Mouse (Mus musculus) G1E (cell line): ENCODE results near the gene Zfp553. TPM values are rescaled to one million over a fixed set of nuclear protein-coding genes. Genes with fewer than 3 reads are reported as not detected.

Experiments used
- ATAC-seq: 2 replicates; pipeline ENCODE4 v1.8.0; 2016; ENCODE audit warnings: mild to moderate bottlenecking; ENCODE audit not compliant: insufficient number of reproducible peaks, poor library complexity, low FRiP score, severe bottlenecking; ENCODE audit errors: extremely low read depth
- DNase-seq: peaks from one replicate; pipeline ENCODE4 v3.0.0; 2012; ENCODE audit warnings: low spot score
- H3K27me3 ChIP-seq: 2 replicates; pipeline ENCODE4 v1.6.1; 2012; ENCODE audit warnings: mild to moderate bottlenecking, low read length, inconsistent platforms; ENCODE audit not compliant: insufficient read depth
- H3K36me3 ChIP-seq: replicated peaks from 2 replicates; pipeline ENCODE3; 2012; ENCODE audit warnings: mild to moderate bottlenecking, inconsistent platforms
- H3K4me1 ChIP-seq: 2 replicates; pipeline ENCODE4 v1.6.1; 2012; ENCODE audit warnings: low read depth, low read length, inconsistent platforms, mixed read lengths; ENCODE audit not compliant: insufficient read depth
- H3K4me3 ChIP-seq: 2 replicates; pipeline ENCODE4 v1.5.1; 2012; ENCODE audit warnings: low read depth, mild to moderate bottlenecking, inconsistent platforms, low read length, moderate library complexity, mixed read lengths
- H3K9me3 ChIP-seq: replicated peaks from 2 replicates; pipeline ENCODE4 v1.6.1; 2012; ENCODE audit warnings: inconsistent platforms
- CTCF ChIP-seq: IDR thresholded peaks from 2 replicates; pipeline ENCODE4 v1.5.1; 2012; ENCODE audit warnings: low read depth, low read length, inconsistent platforms, mixed read lengths
- GATA1 ChIP-seq: IDR thresholded peaks from 2 replicates; pipeline ENCODE4 v1.6.1; 2012; ENCODE audit warnings: borderline replicate concordance, low read length, inconsistent platforms, mixed read lengths
- GATA2 ChIP-seq: IDR thresholded peaks from 2 replicates; pipeline ENCODE4 v1.6.1; 2012; ENCODE audit warnings: low read depth, low read length, inconsistent platforms, borderline replicate concordance
- POLR2AphosphoS5 ChIP-seq: IDR thresholded peaks from 2 replicates; pipeline ENCODE4 v1.6.1; 2012; ENCODE audit warnings: low read depth, low read length, inconsistent platforms; ENCODE audit not compliant: insufficient replicate concordance
- TAL1 ChIP-seq: conservative IDR thresholded peaks from 2 replicates; pipeline ENCODE4 v1.6.1; 2012; ENCODE audit warnings: low read depth, low read length, inconsistent platforms, mixed read lengths
- polyA plus RNA-seq: library from polyadenylated mRNA; stranded (reverse); fragments of >175 nt; gene quantifications from 2 replicates; pipeline ENCODE4 v1.2.3, GENCODE M21; 2012
- total RNA-seq, 2 experiments: library from RNA; stranded (forward) in 1 of 2; stranded (reverse) in 1 of 2; fragments of 200-1000 nt in 1 of 2; fragments of >200 nt in 1 of 2; fragmentation: Nextera tagmentation in 1 of 2; gene quantifications; 2 replicates each; pipeline ENCODE4 v1.2.3; 2014 to 2017

Zfp553 gene
- total and polyA plus RNA-seq, 3 experiments: 20.0 to 26.2 (median 25.2) TPM

GRCm38 (mm10) chr7:127210266-127210665 lies 22.6 kb upstream of the Zfp553 start:
- TF ChIP-seq GATA2: no peak
- TF ChIP-seq TAL1: no peak
- no peak for TF ChIP-seq POLR2AphosphoS5
- no peak for TF ChIP-seq CTCF
- TF ChIP-seq GATA1: no peak
- ATAC-seq: no peak
- peaks cover 69% of the 10 kb centered on the region for H3K4me1 ChIP-seq
- no peaks in the 10 kb centered on the region for H3K9me3 ChIP-seq
- H3K4me3 ChIP-seq: no peak overlapping the region
- H3K27me3 ChIP-seq: no peaks in the 10 kb centered on the region
- DNase-seq: no peak
- peaks cover 26% of the 10 kb centered on the region for H3K36me3 ChIP-seq

- ATAC-seq: no peak
- peaks cover 69% of the 10 kb centered on the region for H3K4me1 ChIP-seq
These were observed 21.7 kb upstream of the Zfp553 start for GRCm38 (mm10) chr7:127211014-127211745.

DNA sequence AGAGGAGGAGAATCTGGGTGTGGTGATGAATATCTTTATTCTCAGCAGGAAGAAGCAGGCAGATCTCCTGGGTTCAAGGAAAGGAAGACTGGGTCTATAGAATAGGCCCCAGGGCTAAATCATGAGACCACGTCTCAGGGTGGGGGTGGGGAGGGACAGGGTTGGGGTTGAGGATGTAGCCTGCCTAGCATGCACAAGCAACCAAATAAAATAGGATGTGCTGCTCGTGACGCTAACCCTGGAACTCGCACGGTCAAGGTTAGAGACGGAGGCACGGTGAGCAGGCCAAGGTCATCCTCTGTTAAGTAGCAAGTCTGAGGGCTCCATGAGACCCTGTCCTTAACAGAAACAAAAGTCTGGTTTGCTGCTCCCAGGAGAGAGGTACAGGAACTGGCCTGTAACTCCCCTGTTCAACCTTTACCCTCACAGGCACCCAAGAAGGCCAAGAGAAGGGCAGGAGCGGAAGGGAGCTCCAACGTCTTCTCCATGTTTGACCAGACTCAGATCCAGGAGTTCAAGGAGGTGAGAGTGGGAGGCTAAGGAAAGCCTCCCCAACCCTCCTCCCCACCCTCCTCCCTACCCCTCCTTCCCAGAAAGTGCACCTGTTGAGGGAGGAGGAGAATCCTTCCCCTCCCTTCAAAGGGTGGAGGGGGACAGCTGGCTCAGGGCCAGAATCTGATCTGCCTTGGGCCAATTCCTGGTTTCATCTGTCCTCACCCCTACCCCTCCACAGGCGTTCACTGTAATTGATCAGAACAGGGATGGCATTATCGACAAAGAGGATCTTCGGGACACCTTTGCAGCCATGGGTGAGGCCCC lies 20.2 kb upstream of the Zfp553 start:
- Histone ChIP-seq H3K4me3 (no peak overlapping the region), H3K9me3 (no peaks in the 10 kb centered on the region), H3K27me3 (no peaks in the 10 kb centered on the region), H3K4me1 (peaks cover 70% of the 10 kb centered on the region), H3K36me3 (peaks cover 31% of the 10 kb centered on the region)
- TF ChIP-seq GATA2 (no peak), GATA1 (no peak), POLR2AphosphoS5 (no peak), CTCF (no peak), TAL1 (no peak)
- no peak for DNase-seq
- no peak for ATAC-seq

More at GRCm38 (mm10) chr7:127211014-127211745, 21.7 kb upstream of the Zfp553 start:
- Histone ChIP-seq H3K9me3 (no peaks in the 10 kb centered on the region), H3K4me3 (no peak overlapping the region), H3K36me3 (peaks cover 28% of the 10 kb centered on the region), H3K27me3 (no peaks in the 10 kb centered on the region)
- no peak for TF ChIP-seq POLR2AphosphoS5
- no peak for TF ChIP-seq TAL1
- no peak for TF ChIP-seq CTCF
- no peak for TF ChIP-seq GATA1
- TF ChIP-seq GATA2: no peak
- no peak for DNase-seq

GRCm38 (mm10) chr7:127213485-127213884 lies 19.4 kb upstream of the Zfp553 start:
- Histone ChIP-seq H3K9me3 (no peaks in the 10 kb centered on the region), H3K4me3 (no peak overlapping the region), H3K27me3 (no peaks in the 10 kb centered on the region), H3K36me3 (peaks cover 31% of the 10 kb centered on the region), H3K4me1 (peaks cover 76% of the 10 kb centered on the region)
- no peak for TF ChIP-seq GATA2
- TF ChIP-seq POLR2AphosphoS5: no peak
- TF ChIP-seq TAL1: no peak
- TF ChIP-seq CTCF: peak; percentile 56; the same call in 1 of the 2 replicates
- TF ChIP-seq GATA1: no peak
- DNase-seq (no peak), ATAC-seq (no peak)

GRCm38 (mm10) chr7:127213930-127214329 lies 18.9 kb upstream of the Zfp553 start:
- peaks cover 31% of the 10 kb centered on the region for H3K36me3 ChIP-seq
- no peak for ATAC-seq
- TF ChIP-seq TAL1: no peak
- no peak for TF ChIP-seq CTCF
- no peak for TF ChIP-seq POLR2AphosphoS5
- TF ChIP-seq GATA2: no peak
- TF ChIP-seq GATA1: no peak
- no peak for DNase-seq
- H3K27me3 ChIP-seq: no peaks in the 10 kb centered on the region
- H3K9me3 ChIP-seq: no peaks in the 10 kb centered on the region
- no peak overlapping the region for H3K4me3 ChIP-seq
- peaks cover 80% of the 10 kb centered on the region for H3K4me1 ChIP-seq

DNA sequence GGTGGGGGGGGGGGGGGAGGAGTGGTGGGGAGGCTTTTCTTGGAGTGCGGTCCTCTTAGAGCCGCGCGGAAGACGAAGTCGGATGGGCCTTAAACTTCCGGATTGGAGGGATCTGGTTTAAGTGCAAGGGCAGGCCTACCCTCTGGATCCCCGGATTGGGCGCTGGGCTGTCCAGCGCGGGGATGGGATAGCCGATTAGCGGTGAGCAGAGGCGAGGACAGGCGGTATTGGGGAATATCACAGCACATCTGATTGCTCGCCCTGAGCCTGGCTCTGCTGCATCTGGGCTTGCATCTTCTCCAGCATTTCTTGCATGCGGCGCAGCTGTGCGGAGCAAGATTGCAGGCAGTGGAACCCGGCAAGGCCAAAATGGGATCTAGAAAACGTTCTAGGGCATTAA lies 18.3 kb upstream of the Zfp553 start:
- no peak for ATAC-seq
- peaks cover 80% of the 10 kb centered on the region for H3K4me1 ChIP-seq
- H3K36me3 ChIP-seq: peaks cover 31% of the 10 kb centered on the region
- no peak overlapping the region for H3K4me3 ChIP-seq
- no peaks in the 10 kb centered on the region for H3K9me3 ChIP-seq
- no peaks in the 10 kb centered on the region for H3K27me3 ChIP-seq
- TF ChIP-seq GATA1: no peak
- TF ChIP-seq POLR2AphosphoS5: no peak
- no peak for TF ChIP-seq TAL1
- TF ChIP-seq GATA2: no peak
- TF ChIP-seq CTCF: no peak
- no peak for DNase-seq
